Mouse (Mus musculus): ENCODE measurements around the gene Usp46. TPM values are rescaled to one million over a fixed set of nuclear protein-coding genes. Genes with fewer than 3 reads are reported as not detected.

Gene Usp46
- polyA plus RNA-seq, 1 experiment from 2014 or later = 41.6 TPM

- Histone ChIP-seq H3K27me3 (ENCODE audit: control insufficient read depth, insufficient read depth, low read length) (no peaks in the 10 kb centered on the region), H3K9ac (replicated peaks; ENCODE audit: low read depth, low read length) (no peak overlapping the region), H3K4me2 (replicated peaks; ENCODE audit: low read depth, low read length) (no peak overlapping the region), H3K4me3 (ENCODE audit: low read depth, low read length) (no peak overlapping the region), H3K4me1 (ENCODE audit: control insufficient read depth, insufficient read depth, low read length) (peaks cover 5% of the 10 kb centered on the region; the same call in 1 of the 2 replicates), H3K9me3 (ENCODE audit: control insufficient read depth, low read depth, low read length) (no peaks in the 10 kb centered on the region), H3K36me3 (ENCODE audit: control insufficient read depth, insufficient read depth, low read length) (peaks cover 8% of the 10 kb centered on the region; the same call in 1 of the 2 replicates), H3K27ac (ENCODE audit: low read length) (no peak overlapping the region)
- ATAC-seq (ENCODE audit: insufficient number of reproducible peaks, insufficient read depth, low FRiP score, low read depth) = no peak
- WGBS = 77% methylated on average over 2 of the region's 2 CpGs
Observed at GRCm38 (mm10) chr5:74095611-74096010, 27.4 kb upstream of the Usp46 start.

DNA sequence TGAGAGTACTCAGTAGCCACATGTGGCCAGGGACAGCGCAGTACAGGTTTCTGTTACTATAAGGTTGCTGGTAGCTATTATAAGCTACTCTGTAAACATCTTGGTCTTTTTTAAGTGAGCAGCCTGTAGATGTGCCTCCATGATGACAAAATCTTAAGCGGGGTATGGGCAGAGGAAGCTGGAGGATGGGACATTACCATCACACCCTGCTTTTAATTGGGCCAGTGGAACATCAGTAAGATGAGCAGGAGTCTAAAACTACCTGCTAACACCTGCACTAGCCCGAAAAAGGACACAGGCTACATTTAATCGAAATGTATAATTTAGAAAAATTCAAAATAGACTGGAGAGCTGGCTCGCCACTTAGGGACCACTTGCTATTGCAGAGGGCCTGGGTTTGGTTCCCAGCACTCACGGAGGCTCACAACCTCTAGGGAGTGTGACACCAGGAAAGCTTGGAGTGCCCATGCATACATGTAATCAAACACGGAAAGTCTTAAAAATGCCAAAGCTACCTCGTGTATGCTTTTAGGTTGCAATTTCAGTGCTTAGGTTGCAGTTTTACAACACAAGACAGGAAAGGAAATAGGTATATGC lies 26.7 kb upstream of the Usp46 start:
- H3K27ac ChIP-seq (ENCODE audit: low read length) = no peak overlapping the region
- ATAC-seq (ENCODE audit: insufficient number of reproducible peaks, insufficient read depth, low FRiP score, low read depth) = no peak
- no peaks in the 10 kb centered on the region for H3K9me3 ChIP-seq (ENCODE audit: control insufficient read depth, low read depth, low read length)
- H3K4me1 ChIP-seq (ENCODE audit: control insufficient read depth, insufficient read depth, low read length) = peaks cover 5% of the 10 kb centered on the region; the same call in 1 of the 2 replicates
- H3K4me2 ChIP-seq (replicated peaks; ENCODE audit: low read depth, low read length) = peak overlapping the region; percentile 83
- no peaks in the 10 kb centered on the region for H3K27me3 ChIP-seq (ENCODE audit: control insufficient read depth, insufficient read depth, low read length)
- no peak overlapping the region for H3K9ac ChIP-seq (replicated peaks; ENCODE audit: low read depth, low read length)
- peak overlapping the region; percentile 93 for H3K4me3 ChIP-seq (ENCODE audit: low read depth, low read length)
- 86% methylated on average over 8 of the region's 8 CpGs for WGBS
- peaks cover 8% of the 10 kb centered on the region; the same call in 1 of the 2 replicates for H3K36me3 ChIP-seq (ENCODE audit: control insufficient read depth, insufficient read depth, low read length)

- peak overlapping the region; percentile 98 for H3K9ac ChIP-seq (replicated peaks; ENCODE audit: low read depth, low read length)
- peak overlapping the region; percentile 93 for H3K4me3 ChIP-seq (ENCODE audit: low read depth, low read length)
- no peaks in the 10 kb centered on the region for H3K9me3 ChIP-seq (ENCODE audit: control insufficient read depth, low read depth, low read length)
- H3K27me3 ChIP-seq (ENCODE audit: control insufficient read depth, insufficient read depth, low read length) = no peaks in the 10 kb centered on the region
- H3K4me2 ChIP-seq (replicated peaks; ENCODE audit: low read depth, low read length) = peak overlapping the region; percentile 83
- H3K27ac ChIP-seq (ENCODE audit: low read length) = peak overlapping the region; percentile 91
- peaks cover 8% of the 10 kb centered on the region; the same call in 1 of the 2 replicates for H3K36me3 ChIP-seq (ENCODE audit: control insufficient read depth, insufficient read depth, low read length)
- ATAC-seq (ENCODE audit: insufficient number of reproducible peaks, insufficient read depth, low FRiP score, low read depth) = no peak
- peaks cover 5% of the 10 kb centered on the region; the same call in 1 of the 2 replicates for H3K4me1 ChIP-seq (ENCODE audit: control insufficient read depth, insufficient read depth, low read length)
- 21% methylated on average over 11 of the region's 11 CpGs for WGBS
Observed at GRCm38 (mm10) chr5:74093556-74094428, 25.6 kb upstream of the Usp46 start.

- Histone ChIP-seq H3K9me3 (ENCODE audit: control insufficient read depth, low read depth, low read length) (no peaks in the 10 kb centered on the region), H3K27me3 (ENCODE audit: control insufficient read depth, insufficient read depth, low read length) (no peaks in the 10 kb centered on the region), H3K4me3 (ENCODE audit: low read depth, low read length) (peak overlapping the region; percentile 93), H3K4me1 (ENCODE audit: control insufficient read depth, insufficient read depth, low read length) (peaks cover 5% of the 10 kb centered on the region; the same call in 1 of the 2 replicates), H3K36me3 (ENCODE audit: control insufficient read depth, insufficient read depth, low read length) (peaks cover 8% of the 10 kb centered on the region; the same call in 1 of the 2 replicates), H3K4me2 (replicated peaks; ENCODE audit: low read depth, low read length) (peak overlapping the region; percentile 83), H3K27ac (ENCODE audit: low read length) (peak overlapping the region; percentile 91), H3K9ac (replicated peaks; ENCODE audit: low read depth, low read length) (peak overlapping the region; percentile 98)
- WGBS = under 1% methylated on average over 57 of the region's 57 CpGs
- peak; percentile 98 for ATAC-seq (ENCODE audit: insufficient number of reproducible peaks, insufficient read depth, low FRiP score, low read depth)
Observed at GRCm38 (mm10) chr5:74092833-74093555, 24.8 kb upstream of the Usp46 start.

DNA sequence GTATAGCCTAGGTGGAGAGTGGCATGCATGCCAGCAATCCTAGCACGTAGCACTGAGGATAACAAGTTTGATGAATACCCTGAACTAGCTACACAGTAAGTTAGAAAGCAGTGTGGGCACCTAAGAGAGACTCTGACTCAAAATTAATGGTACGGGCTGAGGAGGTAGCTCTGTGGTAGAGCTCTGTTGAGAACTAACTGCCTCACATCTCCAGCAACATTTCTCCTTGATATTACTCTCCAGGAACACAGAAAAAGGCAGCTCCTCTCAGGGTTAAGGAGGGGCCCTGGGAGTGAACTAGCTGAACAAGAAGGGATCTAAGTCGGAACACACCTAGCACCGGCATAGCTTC lies 24.2 kb upstream of the Usp46 start:
- Histone ChIP-seq H3K4me1 (ENCODE audit: control insufficient read depth, insufficient read depth, low read length) (peaks cover 5% of the 10 kb centered on the region; the same call in 1 of the 2 replicates), H3K9ac (replicated peaks; ENCODE audit: low read depth, low read length) (no peak overlapping the region), H3K4me2 (replicated peaks; ENCODE audit: low read depth, low read length) (peak overlapping the region; percentile 83), H3K36me3 (ENCODE audit: control insufficient read depth, insufficient read depth, low read length) (peaks cover 8% of the 10 kb centered on the region; the same call in 1 of the 2 replicates), H3K27me3 (ENCODE audit: control insufficient read depth, insufficient read depth, low read length) (no peaks in the 10 kb centered on the region), H3K4me3 (ENCODE audit: low read depth, low read length) (peak overlapping the region; percentile 93), H3K27ac (ENCODE audit: low read length) (no peak overlapping the region; the same call in 1 of the 2 replicates), H3K9me3 (ENCODE audit: control insufficient read depth, low read depth, low read length) (no peaks in the 10 kb centered on the region)
- WGBS = 40% methylated on average over 4 of the region's 4 CpGs
- ATAC-seq (ENCODE audit: insufficient number of reproducible peaks, insufficient read depth, low FRiP score, low read depth) = peak; percentile 7; the same call in 1 of the 2 replicates

DNA sequence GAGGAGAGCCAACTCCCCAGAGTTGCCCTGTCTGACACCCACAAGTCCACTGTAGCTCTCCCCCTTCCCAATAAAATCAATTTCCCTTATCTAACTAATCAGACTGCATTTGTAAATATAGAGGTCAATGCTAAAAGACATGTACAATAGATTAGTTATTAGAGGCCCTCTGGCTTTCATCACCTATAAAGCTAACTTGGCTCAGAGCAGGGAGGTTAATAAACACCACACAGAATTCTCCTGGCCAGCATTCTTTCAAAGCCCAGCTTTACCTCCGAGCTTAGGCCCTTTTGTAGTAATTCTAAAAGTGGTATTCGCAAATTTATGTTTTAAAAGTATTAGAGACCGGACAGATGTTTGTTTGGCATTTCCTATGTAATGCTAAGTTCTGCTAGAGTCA lies 21.4 kb upstream of the Usp46 start:
- Histone ChIP-seq H3K36me3 (ENCODE audit: control insufficient read depth, insufficient read depth, low read length) (peaks cover 3% of the 10 kb centered on the region; the same call in 1 of the 2 replicates), H3K9me3 (ENCODE audit: control insufficient read depth, low read depth, low read length) (no peaks in the 10 kb centered on the region), H3K4me3 (ENCODE audit: low read depth, low read length) (no peak overlapping the region), H3K27ac (ENCODE audit: low read length) (no peak overlapping the region), H3K4me2 (replicated peaks; ENCODE audit: low read depth, low read length) (no peak overlapping the region), H3K27me3 (ENCODE audit: control insufficient read depth, insufficient read depth, low read length) (no peaks in the 10 kb centered on the region), H3K9ac (replicated peaks; ENCODE audit: low read depth, low read length) (no peak overlapping the region), H3K4me1 (ENCODE audit: control insufficient read depth, insufficient read depth, low read length) (peaks cover 5% of the 10 kb centered on the region; the same call in 1 of the 2 replicates)
- 73% methylated on average over 3 of the region's 3 CpGs for WGBS
- no peak for ATAC-seq (ENCODE audit: insufficient number of reproducible peaks, insufficient read depth, low FRiP score, low read depth)

DNA sequence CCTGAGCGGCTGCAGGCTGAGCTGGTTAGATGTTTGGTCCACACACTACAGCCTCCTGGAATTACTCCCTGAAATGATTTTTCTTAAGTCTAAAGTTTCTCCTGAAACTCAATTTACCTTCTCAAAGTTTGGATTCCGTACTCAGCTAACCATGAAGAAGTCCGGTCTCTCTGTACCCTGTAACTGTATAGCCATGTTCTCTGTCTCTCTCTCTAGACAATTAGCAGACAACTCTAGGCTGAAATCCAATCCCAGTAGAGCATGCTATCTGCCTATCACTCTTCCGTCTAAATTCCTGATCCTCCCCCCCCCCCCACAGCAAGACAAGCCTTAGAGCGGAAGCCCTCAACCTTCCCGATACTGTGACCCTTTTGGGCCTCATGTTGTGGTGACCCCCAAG lies 13.5 kb upstream of the Usp46 start:
- no peak overlapping the region for H3K9ac ChIP-seq (replicated peaks; ENCODE audit: low read depth, low read length)
- no peak overlapping the region for H3K27ac ChIP-seq (ENCODE audit: low read length)
- H3K9me3 ChIP-seq (ENCODE audit: control insufficient read depth, low read depth, low read length) = no peaks in the 10 kb centered on the region
- H3K4me2 ChIP-seq (replicated peaks; ENCODE audit: low read depth, low read length) = no peak overlapping the region
- H3K4me3 ChIP-seq (ENCODE audit: low read depth, low read length) = no peak overlapping the region
- no peaks in the 10 kb centered on the region for H3K36me3 ChIP-seq (ENCODE audit: control insufficient read depth, insufficient read depth, low read length)
- 88% methylated on average over 6 of the region's 6 CpGs for WGBS
- H3K27me3 ChIP-seq (ENCODE audit: control insufficient read depth, insufficient read depth, low read length) = no peaks in the 10 kb centered on the region
- H3K4me1 ChIP-seq (ENCODE audit: control insufficient read depth, insufficient read depth, low read length) = 0 out of 2 replicates have a peak, but pooled peaks cover 5% of the 10 kb centered on the region
- no peak for ATAC-seq (ENCODE audit: insufficient number of reproducible peaks, insufficient read depth, low FRiP score, low read depth)

All from stomach, embryonic 14.5 days (tissue).